Mouse (Mus musculus) midbrain, postnatal 0 days (tissue): ENCODE results near the gene Ptprd. TPM values are rescaled to one million over a fixed set of nuclear protein-coding genes. Genes with fewer than 3 reads are reported as not detected.

ENCODE experiments used
- ATAC-seq: fragments of 200-750 bp; cut with Nextera tagmentation; 2 replicates; pipeline ENCODE4 v1.8.0; 2017; ENCODE audit warnings: moderate number of reproducible peaks, mild to moderate bottlenecking, moderate TSS enrichment, moderate library complexity; ENCODE audit not compliant: low FRiP score
- DNase-seq: peaks from one replicate; pipeline ENCODE4 v3.0.0-alpha.2; 2015; ENCODE audit warnings: low spot score
- H3K27ac ChIP-seq: fragments of 300-500 bp; sonication (generic); 2 replicates; pipeline ENCODE4 v1.5.1; 2014; ENCODE audit warnings: low read depth, mild to moderate bottlenecking, low read length, mixed read lengths
- H3K27me3 ChIP-seq: fragments of 300-500 bp; sonication (generic); 2 replicates; pipeline ENCODE4 v1.6.1; 2014; ENCODE audit warnings: low read length, control low read depth, mixed read lengths; ENCODE audit not compliant: insufficient read depth
- H3K36me3 ChIP-seq: fragments of 300-500 bp; sonication (generic); 2 replicates; pipeline ENCODE4 v1.6.1; 2014; ENCODE audit warnings: low read length, control low read depth, mixed read lengths; ENCODE audit not compliant: insufficient read depth
- H3K4me1 ChIP-seq: fragments of 300-500 bp; sonication (generic); 2 replicates; pipeline ENCODE4 v1.6.1; 2014; ENCODE audit warnings: mild to moderate bottlenecking, control low read depth, antibody characterized with exemption, low read length, mixed read lengths; ENCODE audit not compliant: insufficient read depth
- H3K4me2 ChIP-seq: fragments of 300-500 bp; sonication (generic); 2 replicates; pipeline ENCODE4 v1.6.1; 2014; ENCODE audit warnings: low read depth, mild to moderate bottlenecking, low read length, mixed read lengths; ENCODE audit not compliant: poor library complexity, severe bottlenecking
- H3K4me3 ChIP-seq: fragments of 300-500 bp; sonication (generic); 2 replicates; pipeline ENCODE4 v1.5.1; 2014; ENCODE audit warnings: low read depth, mild to moderate bottlenecking, low read length, moderate library complexity
- H3K9ac ChIP-seq: fragments of 300-500 bp; sonication (generic); replicated peaks from 2 replicates; pipeline ENCODE4 v1.6.1; 2014; ENCODE audit warnings: mild to moderate bottlenecking, low read length, moderate library complexity, mixed read lengths; ENCODE audit not compliant: poor library complexity, severe bottlenecking
- H3K9me3 ChIP-seq: fragments of 300-500 bp; sonication (generic); 2 replicates; pipeline ENCODE4 v1.6.1; 2016; ENCODE audit warnings: low read length, control low read depth
- CTCF ChIP-seq: IDR thresholded peaks from 2 replicates; pipeline ENCODE4 v1.5.1; 2016; ENCODE audit warnings: antibody characterized with exemption, mild to moderate bottlenecking
- WGBS: fragments of 180-500 bp; shearing (Covaris S2); extraction: QIAGEN DNeasy Blood & Tissue Kit; methylation state at CpG from one replicate; pipeline ENCODE4 v1.1.7; 2014; 5-methylcytosine and 5-hydroxymethylcytosine counted together
- polyA plus RNA-seq: library from polyadenylated mRNA; unstranded; fragments of >200 nt; fragmentation: Nextera tagmentation; extraction: Ambion mirVana; gene quantifications from 2 replicates; pipeline ENCODE4 v1.2.1, GENCODE M21; 2015
- total RNA-seq: library from RNA; depleted of rRNA; stranded (reverse); fragments of >200 nt; gene quantifications from 2 replicates; pipeline ENCODE4 v1.2.3, GENCODE M21; 2014

Ptprd gene
- total and polyA plus RNA-seq, 2 experiments from 2014 or later, result 66.1 to 102 TPM

GRCm38 (mm10) chr4:76351201-76351979 lies 1860.4 kb downstream of the Ptprd start:
- Histone ChIP-seq H3K27ac (no peak overlapping the region), H3K27me3 (no peaks in the 10 kb centered on the region), H3K4me2 (no peak overlapping the region), H3K36me3 (no peaks in the 10 kb centered on the region), H3K4me3 (no peak overlapping the region), H3K4me1 (no peaks in the 10 kb centered on the region), H3K9ac (no peak overlapping the region), H3K9me3 (no peaks in the 10 kb centered on the region)
- no peak for DNase-seq
- WGBS, result 64% methylated on average over 8 of the region's 8 CpGs
- TF ChIP-seq CTCF, result no peak
- ATAC-seq, result no peak

GRCm38 (mm10) chr4:76350241-76350962 lies 1861.4 kb downstream of the Ptprd start:
- Histone ChIP-seq H3K4me3 (no peak overlapping the region), H3K9ac (no peak overlapping the region), H3K27me3 (no peaks in the 10 kb centered on the region), H3K9me3 (no peaks in the 10 kb centered on the region), H3K36me3 (no peaks in the 10 kb centered on the region), H3K4me2 (no peak overlapping the region), H3K27ac (no peak overlapping the region), H3K4me1 (no peaks in the 10 kb centered on the region)
- ATAC-seq, result no peak
- no peak for DNase-seq
- 26% methylated on average over 3 of the region's 3 CpGs for WGBS
- TF ChIP-seq CTCF, result no peak

GRCm38 (mm10) chr4:76344059-76344458 lies 1867.7 kb downstream of the Ptprd start:
- H3K4me1 ChIP-seq, result no peaks in the 10 kb centered on the region
- no peak for ATAC-seq
- H3K4me3 ChIP-seq, result no peak overlapping the region
- no peak for TF ChIP-seq CTCF
- no peaks in the 10 kb centered on the region for H3K9me3 ChIP-seq
- 55% methylated on average over 3 of the region's 3 CpGs for WGBS
- H3K27ac ChIP-seq, result no peak overlapping the region
- DNase-seq, result no peak
- no peak overlapping the region for H3K9ac ChIP-seq
- no peaks in the 10 kb centered on the region for H3K36me3 ChIP-seq
- no peak overlapping the region for H3K4me2 ChIP-seq
- H3K27me3 ChIP-seq, result no peaks in the 10 kb centered on the region

- TF ChIP-seq CTCF, result no peak
- no peak overlapping the region for H3K27ac ChIP-seq
Observed at GRCm38 (mm10) chr4:76337926-76338325, 1873.8 kb downstream of the Ptprd start.

GRCm38 (mm10) chr4:76327346-76327745 lies 1884.4 kb downstream of the Ptprd start:
- Histone ChIP-seq H3K27me3 (no peaks in the 10 kb centered on the region), H3K9me3 (no peaks in the 10 kb centered on the region), H3K4me1 (peaks cover 7% of the 10 kb centered on the region; the same call in 1 of the 2 replicates), H3K27ac (peak overlapping the region; percentile 38; the same call in 1 of the 2 replicates), H3K36me3 (no peaks in the 10 kb centered on the region), H3K9ac (peak overlapping the region; percentile 44; the same call in 1 of the 2 replicates), H3K4me3 (peak overlapping the region; percentile 20), H3K4me2 (peak overlapping the region; percentile 50)
- 6% methylated on average over 11 of the region's 11 CpGs for WGBS
- no peak for TF ChIP-seq CTCF
- peak; percentile 89 for DNase-seq
- peak; percentile 71 for ATAC-seq

More at GRCm38 (mm10) chr4:76337926-76338325, 1873.8 kb downstream of the Ptprd start:
- DNase-seq, result no peak
- H3K9me3 ChIP-seq, result no peaks in the 10 kb centered on the region
- no peak overlapping the region for H3K9ac ChIP-seq
- no peaks in the 10 kb centered on the region for H3K36me3 ChIP-seq
- 76% methylated on average over 1 of the region's 1 CpGs for WGBS
- H3K4me2 ChIP-seq, result no peak overlapping the region
- ATAC-seq, result no peak
- no peaks in the 10 kb centered on the region for H3K27me3 ChIP-seq
- H3K4me1 ChIP-seq, result no peaks in the 10 kb centered on the region
- H3K4me3 ChIP-seq, result no peak overlapping the region

GRCm38 (mm10) chr4:76325646-76326045 lies 1886.1 kb downstream of the Ptprd start:
- Histone ChIP-seq H3K4me2 (no peak overlapping the region), H3K4me1 (peaks cover 7% of the 10 kb centered on the region; the same call in 1 of the 2 replicates), H3K4me3 (no peak overlapping the region), H3K27me3 (no peaks in the 10 kb centered on the region), H3K36me3 (no peaks in the 10 kb centered on the region), H3K27ac (no peak overlapping the region), H3K9ac (no peak overlapping the region), H3K9me3 (no peaks in the 10 kb centered on the region)
- ATAC-seq (no peak), DNase-seq (no peak)
- TF ChIP-seq CTCF, result no peak
- 74% methylated on average over 3 of the region's 3 CpGs for WGBS
